Mouse (Mus musculus) CH12F3 (cell line): ENCODE results near the gene Ccdc13.

Experiments
- in situ Hi-C: fragments of 300-500 bp; cut with MboI; formaldehyde crosslinking; loops from 2 replicates; pipeline ENCODE4 v1.14.3; 2020; ENCODE audit warnings: low sequenced_read_pairs

Ccdc13 gene

DNA sequence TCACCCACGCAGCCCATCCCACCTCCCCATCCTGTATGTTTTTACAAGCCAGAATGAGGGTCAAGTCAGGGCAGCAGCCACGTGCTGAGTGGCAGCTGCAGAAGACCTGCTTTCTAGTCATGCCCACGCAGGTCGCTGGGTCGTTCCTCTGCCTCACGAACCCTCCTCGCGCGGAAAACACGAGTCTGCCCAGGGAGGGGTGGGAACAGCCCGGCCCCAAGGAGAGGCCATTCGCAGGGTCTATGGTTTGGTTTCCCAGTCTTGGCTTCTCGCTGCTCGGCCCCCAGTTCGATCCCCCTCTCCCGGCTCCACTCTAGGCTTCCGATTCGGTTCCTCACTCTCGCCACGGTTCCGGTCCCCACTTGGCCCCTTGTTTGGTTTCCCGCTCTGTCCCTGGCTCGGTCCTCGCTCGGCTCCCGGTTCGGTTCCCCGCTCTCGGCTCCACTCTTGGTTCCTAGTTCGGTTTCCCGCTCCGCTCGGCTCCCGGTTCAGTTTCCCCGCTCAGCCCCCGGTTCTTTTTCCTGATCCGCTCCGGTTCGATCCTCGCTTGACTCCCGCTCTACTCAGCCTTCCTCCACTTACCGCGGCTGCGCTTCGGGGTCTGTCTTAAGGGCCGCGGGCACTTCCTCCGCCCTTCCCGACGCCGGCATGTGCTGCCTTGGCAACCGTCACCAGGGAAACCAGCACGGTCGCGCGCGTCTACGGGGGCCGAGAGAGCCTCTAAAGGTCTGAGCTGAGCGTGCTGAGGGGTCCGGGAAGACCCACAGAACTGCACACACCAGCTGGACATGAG is at the start of gene Ccdc13:
Gene Ccdc13 (minus strand): TSS at position 633 of the 793 bp plus-strand sequence.
- in situ Hi-C loops = no loop called here

DNA sequence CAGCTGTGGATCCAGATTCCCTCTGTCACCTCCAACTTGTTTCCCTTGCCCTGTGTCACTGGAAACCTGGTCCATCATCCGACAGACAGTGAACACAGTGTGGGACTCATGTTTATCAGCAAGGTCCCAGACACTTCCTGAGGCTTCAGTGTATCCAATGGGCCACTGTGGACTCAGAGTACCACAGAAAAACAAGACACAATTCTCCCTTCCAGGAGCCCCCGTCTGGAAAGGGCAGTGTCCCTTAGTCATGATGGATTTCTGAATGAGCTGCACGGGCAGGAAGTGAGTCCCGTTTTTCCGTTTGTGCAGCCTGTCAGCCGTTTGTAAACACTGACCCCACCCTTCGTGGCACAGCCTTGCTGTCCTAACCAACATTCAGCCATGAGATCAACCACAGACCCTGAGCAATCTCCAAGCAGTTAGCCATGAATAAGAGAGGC is 42.8 kb upstream of the Ccdc13 start:
- in situ Hi-C loops = no loop called here

DNA sequence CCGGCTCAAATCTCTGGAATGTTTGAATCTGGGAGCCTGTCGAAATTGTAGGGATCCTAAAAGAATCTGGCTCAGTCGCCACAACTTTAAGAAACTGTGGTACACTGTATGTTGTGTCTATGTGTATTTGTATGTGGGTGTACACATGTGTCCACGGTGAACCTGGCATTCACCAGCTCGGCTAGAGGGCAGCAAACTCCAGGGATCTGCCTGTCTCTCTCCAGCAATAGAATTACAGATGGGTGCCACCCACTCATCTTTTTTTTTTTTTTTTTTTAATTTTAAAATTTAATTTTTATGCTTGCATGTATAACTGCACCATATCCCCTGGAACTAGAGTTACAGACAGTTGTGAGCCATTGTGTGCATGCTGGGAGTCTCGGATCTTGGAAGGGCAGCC is 42.0 kb upstream of the Ccdc13 start:
- in situ Hi-C loops = no loop called here

DNA sequence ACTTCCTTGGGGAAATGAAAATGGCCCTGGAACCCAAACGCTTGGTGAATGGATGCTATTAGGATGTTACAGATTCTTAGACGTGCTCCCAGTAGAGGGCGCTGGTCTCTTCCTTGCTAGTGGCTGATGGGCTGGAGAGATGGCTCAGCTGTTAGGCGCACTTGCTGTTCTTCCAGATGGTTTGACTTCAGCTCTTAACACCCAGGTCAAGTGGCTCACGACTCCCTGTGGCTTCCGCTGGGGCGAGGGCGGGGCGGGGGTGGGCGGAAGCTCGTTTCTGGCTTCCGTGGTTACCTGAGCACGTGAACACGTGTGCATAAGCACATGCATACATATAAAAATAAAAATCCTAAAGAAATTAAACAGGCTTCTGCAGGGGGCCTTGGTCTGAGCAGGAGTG is 41.6 kb upstream of the Ccdc13 start:
- in situ Hi-C loops = no loop called here

DNA sequence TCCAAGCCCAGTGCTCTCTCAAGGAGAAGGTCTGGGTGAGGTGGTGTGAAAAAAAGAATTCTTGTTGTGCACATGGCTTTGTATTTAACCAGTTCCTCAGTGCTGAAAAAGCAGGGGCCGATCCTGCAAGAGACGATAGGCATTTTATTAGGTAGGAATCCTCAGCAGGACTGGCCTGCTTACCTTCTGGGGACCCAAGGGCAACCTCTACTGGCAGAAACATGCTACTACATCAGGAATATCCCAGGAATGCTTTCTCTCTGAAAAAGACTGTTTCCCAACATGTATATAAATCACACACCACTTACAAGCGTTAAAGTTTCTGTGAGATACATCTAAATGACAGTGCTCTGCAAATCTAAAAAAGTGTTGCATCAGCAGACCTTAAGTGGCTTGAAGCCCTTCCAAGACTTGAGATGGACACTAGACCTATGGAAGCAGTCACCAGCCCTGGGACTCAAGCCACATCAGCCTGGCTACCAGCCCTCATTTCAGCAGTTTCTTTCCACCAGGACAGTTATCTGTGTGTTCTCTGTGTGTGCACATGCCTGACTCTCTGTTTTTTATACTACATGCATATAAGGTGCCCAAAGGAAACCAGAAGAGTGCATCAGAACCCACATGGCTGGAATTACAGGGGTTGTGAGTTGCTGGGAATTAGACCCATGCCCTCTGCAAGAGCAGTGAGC is 37.9 kb upstream of the Ccdc13 start:
- in situ Hi-C loops = loop anchor here (10.0 kb wide), 1 partner anchor 108 kb away; no protein-coding TSS in a partner anchor

DNA sequence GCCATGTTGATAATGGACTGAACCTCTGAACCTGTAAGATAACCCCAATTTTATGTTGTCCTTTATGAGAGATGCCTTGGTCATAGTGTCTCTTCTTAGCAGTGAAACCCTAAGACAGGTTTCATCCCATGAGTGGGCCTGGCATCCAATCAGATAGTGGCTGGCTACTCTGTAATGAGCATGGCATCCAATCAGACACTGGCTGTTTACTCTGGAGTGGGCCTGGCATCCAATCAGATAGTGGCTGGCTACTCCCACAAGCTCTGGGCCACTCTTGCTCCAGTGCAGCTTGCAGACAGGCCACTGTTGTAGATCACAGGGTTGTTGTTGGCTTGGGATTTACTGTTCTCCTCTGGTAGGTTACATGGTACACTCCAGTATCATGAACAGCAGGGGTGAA is 34.3 kb upstream of the Ccdc13 start:
- in situ Hi-C loops = loop anchor here (10.0 kb wide), 1 partner anchor 111 kb away; no protein-coding TSS in a partner anchor

DNA sequence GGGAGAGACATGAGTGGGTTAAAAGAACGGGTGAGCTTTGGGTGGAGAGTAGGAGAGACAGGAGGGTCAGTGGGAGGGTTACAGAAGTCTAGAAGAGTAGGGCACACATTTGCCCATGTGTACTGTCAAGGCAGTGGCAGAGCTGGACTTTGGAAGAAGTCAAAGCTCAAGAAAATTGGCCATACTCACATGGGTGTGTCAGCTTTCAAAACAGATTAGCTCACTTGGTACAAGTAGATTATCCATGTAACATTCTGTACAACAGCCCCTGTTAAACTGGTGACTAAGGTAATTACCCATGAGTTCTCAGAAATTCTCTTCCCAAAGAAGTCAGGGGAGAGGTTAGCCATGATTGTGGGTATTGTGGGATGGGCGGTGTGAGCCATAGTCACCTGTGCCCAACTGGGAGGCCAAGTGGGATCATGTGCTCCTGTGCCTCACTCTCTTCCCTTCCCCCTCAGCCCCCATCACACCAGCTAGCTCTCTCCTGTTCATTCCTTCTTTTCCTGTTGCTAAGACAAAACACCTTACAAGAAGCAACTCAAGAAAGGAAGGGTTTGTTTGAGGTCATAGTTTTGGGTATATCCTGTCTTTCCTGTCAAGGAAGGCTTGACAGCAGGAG is 32.9 kb upstream of the Ccdc13 start:
- in situ Hi-C loops = loop anchor here (10.0 kb wide), 1 partner anchor 113 kb away; no protein-coding TSS in a partner anchor

DNA sequence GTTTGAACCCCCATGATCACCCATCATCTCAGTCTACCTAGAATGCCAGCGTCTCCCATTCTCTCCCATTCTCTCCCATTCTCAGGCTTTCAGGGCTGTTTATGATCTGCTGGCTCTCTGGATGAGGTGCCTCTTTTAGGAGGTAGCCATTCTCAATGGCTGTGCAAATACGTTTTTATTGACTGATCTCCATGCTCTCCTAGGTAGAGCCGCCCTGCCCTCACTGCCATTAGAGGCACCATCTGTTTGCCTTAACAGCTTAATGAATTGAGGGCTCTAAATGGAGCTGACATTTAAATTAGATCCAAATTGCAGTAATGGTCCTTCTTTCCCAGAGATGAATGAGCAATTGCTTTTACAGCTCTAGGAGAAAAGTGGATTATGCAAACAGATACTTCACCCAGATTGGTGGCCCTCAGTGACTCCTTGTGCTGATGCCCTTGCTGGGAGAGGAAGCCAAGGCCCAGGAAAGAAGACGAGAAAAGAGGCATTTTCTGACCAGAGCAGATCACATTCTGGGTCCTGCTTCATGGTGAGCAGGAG is 30.8 kb upstream of the Ccdc13 start:
- in situ Hi-C loops = loop anchor here (10.0 kb wide), 1 partner anchor 115 kb away; no protein-coding TSS in a partner anchor

DNA sequence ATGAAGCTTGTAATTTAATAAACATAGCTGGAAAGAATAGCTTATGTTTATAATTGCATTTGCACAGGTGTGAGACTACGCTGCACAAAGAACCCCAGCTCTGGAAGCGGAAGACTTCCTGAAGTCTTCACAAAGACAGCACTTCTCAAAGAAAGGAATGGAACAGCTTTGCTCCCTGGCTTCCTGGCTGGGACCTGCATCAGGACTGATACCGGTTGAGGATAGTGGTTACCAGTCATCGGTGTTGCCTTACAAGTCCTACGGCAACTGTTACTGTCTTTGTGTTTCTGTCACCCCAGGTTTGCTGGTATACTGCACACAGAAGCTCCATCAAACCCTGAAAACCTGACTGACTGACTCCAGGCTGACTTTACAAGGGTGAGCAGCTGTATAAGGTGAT is 30.2 kb upstream of the Ccdc13 start:
- in situ Hi-C loops = no loop called here

DNA sequence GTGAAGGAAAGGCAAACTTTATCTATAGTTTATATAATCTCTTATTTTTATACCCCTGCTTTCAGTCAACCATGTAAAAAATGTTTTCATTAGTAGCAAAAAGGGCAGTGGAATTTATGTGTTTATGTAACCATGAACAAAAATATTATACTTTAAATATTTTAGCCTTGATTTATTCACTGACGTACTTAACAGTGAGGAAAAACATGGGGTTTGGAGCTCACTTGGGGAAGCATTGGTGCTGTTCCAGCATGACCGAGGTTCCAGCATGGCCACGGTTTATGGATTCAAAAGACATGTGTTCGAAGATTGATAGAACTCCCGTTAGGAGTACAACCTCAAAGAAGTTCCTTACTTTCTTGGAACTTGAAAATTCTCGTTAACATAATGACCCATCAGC is 29.0 kb upstream of the Ccdc13 start:
- in situ Hi-C loops = no loop called here

DNA sequence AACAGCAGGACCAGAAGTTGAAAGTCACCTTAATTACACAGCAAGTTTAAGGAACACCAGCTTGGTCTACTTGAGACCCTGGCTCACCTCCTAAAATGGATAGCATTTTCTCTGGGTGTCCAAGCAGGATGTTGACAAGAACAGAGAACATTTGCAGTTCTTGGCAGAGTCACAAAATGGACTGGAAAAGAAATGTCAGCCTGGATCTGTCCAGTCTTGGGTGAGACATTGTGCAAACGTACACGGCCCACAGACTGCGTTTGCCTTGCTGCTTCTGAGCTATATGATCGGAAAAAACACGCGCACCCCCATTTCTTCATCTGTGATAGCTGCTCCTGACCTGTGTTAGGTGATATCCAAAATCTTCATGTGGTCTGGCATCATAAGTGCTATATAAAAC is 28.4 kb upstream of the Ccdc13 start:
- in situ Hi-C loops = no loop called here

DNA sequence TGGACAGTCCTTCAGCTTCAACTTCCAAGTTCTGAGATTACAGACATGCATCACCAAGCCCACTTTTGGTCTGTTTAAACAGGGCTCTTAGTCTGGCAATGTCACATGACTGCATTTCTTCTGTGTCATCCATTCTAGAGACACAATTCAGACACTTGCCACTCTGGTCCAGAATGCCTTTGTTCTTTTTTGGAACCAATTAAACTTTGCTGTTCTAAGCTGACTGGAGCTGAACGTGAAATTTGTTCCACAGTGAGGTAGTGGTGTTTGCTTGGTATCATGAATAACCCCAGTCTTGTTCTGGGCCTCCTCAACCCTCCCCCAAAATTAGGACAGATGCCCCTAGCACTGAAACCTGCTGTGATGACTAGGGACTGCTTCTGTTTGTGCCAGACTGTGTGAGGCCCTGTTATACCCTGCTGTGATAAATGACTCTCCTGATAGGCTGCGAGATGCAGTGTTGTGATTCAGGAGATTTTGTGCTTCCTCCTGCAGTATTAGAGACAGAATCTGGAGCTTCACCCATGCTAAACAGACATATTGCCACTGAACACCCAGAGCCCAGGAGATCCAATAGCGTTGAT is 26.3 kb upstream of the Ccdc13 start:
- in situ Hi-C loops = no loop called here

DNA sequence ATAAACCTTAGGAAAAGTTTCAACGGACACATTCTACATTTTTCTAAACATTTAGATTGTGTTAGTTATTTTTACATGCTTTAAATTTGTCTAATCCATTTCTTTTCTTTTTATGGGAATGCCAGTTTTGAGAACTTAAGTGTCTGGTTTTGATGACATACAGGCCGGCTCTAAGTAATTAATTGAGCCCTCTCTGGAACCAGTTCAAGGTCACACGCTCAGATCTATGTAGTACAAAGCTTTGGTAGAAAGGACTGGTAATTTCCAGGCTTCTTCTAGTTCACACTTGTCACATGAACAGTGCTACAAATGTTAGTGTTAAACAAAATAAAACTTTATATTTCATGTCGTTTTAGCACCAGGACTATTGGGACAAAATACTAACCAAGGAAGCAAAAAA is 25.6 kb upstream of the Ccdc13 start:
- in situ Hi-C loops = no loop called here

DNA sequence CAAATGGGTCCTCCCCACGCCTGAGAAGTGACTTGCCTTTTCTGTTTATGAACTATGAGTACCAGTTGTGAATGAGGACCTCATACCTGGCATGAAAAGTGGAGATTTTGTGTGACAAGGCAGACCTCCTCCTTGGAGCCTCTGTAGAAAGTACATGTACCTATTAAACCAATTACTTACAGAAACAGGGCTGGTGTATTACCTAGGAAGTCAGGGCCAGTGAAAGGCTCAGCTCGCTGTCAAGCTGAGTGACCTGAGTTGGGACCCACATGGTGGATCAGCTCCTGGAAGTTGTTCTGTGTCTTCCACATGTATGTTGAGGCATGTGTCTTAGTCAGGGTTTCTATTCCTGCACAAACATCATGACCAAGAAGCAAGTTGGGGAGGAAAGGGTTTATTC is 21.7 kb upstream of the Ccdc13 start:
- in situ Hi-C loops = no loop called here

DNA sequence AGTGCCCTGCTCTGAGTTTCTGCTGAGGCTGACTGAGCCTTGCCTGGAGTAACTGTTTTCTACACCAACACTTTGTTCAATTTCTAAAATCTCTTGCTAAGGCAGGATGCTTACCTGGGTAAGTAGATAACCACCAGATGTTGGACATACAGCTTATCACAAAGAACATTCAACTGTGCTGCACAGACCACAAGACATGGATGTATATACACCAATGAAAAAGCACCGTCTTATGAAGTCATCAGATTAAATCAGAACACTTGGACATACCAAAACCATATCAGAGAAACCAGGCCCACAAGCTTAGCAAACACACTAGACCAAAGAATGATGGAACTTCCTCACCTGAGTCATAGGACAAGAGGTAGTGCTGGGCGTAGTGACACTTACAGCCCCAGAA is 20.1 kb upstream of the Ccdc13 start:
- in situ Hi-C loops = no loop called here

DNA sequence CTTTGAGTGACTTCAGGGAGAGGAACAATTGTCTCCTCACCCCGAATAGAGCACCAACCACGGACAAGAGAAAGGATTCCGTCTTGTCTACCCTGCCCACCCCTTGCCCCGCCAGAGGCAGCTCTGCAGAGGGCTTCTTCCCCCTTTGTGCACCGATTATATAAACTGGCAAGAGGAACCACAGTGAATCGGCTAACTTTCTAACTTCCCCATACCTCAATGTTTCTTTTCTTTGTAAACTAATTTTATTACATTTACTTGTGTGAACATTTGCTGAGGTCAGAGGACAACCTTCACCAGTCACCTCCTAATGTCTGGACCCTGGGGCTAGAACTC is 18.9 kb upstream of the Ccdc13 start, which contains the start of gene Higd1a:
Gene Higd1a (minus strand): TSS at position 210 of the 336 bp plus-strand sequence.
- in situ Hi-C loops = no loop called here

DNA sequence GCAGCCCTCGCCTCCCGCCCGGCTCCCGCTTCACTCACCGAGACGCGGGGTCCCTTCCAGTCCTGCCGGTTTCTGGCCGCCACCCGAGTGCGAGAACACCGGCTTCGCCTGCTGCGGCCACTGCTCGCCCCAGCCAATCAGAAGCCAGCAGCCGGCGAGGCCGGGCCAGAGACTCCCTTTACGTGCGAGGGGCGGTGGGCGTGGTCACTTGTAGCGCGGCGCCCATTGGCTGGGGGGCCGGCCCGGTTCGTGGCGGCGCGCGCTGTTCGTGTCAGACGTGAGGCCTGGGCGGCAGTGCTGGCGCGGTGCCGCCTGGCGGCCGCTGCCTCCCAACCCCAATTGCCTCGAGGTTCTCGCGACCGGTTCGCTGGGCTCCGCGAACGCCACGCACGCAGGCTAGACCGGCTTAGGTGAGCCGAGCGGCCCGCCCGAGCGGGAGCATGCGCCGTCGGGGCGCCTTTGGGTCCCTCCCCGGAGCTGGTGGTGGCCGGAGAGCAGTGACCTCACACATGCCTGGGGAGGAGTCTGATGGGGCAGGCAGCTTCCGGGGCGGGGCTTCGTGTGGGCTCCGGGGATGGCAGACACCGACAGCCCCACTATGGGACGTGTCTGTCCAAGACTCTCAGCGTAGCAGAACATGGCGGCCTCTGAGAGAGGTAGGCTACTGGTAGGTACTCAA is 18.4 kb upstream of the Ccdc13 start:
- in situ Hi-C loops = no loop called here

DNA sequence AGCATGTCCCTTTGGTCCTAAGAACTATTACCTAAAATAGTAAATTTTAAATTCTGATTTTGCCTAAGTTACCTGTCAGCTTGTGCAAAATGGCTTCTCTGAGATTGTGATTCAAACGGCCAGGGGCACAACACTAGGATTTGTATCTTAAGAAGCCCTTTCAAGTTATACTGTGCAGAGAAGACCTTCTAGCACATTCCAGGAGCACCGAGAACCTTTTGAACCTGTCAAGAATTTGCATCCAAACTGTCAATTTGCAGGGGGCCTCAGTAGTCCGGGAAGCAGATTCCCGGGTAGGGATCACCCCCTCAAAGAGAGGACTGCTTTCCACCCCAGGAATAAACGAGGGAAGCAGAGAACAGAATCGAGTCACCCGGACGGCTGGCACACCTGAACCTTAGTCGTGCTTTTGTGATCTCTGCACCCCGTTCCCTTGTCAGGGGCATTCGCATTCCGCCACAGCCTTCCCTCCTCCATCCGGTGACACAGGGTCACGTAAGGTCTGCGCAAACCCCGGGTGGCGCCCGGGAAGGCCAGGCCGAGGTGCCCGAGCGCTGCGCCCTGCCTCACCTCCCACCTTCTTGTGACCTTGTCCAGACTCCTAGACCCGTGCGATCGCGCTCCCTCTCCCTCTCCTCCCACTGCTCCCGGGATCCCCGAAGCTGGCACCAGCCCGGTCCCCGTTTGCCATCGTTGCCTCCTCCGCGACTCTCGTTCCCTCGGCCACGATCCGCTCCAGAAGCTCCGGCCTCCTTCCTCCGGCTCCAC is 17.6 kb upstream of the Ccdc13 start:
- in situ Hi-C loops = no loop called here

DNA sequence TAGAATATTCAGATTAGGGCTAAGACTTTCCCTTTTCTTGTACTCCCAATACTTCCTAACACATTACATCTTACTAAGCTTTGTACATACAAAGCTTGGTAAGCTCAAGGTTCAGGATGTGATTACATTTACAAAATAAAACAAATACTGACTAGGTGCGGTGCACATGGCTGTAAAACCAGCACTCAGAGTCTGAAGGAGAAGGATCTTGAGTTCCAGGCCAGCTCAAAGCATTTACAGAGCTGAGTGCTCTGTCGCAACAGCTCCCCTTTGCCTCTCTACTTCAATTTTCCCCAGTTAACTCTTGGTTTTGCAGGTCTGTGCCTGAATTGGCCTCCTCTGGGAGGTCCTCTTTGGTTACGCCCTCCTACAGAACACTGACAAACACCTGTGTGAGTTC is 15.0 kb upstream of the Ccdc13 start:
- in situ Hi-C loops = no loop called here

DNA sequence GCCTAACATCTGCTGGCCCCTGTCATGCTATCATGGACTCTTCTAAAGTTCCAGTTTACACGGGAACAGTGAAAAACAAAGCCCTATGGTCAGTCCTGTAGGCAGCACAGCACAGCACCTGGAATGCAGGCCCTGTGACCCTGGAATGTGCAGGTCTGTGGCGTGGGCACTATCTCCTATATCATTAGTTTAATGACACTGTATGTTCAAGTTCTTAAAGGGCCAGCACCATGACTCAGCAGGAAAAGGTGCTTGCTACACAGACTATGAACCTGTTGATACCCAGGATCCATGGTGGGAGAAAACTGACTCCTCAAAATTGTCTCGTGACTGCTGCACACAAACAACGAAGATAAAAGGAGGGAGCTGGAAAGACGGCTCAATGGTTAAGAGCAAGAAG is 8.6 kb upstream of the Ccdc13 start:
- in situ Hi-C loops = loop anchor here (10.0 kb wide), 1 partner anchor 137 kb away; no protein-coding TSS in a partner anchor
